Mouse (Mus musculus): ENCODE results near the gene Usp47.

DNA sequence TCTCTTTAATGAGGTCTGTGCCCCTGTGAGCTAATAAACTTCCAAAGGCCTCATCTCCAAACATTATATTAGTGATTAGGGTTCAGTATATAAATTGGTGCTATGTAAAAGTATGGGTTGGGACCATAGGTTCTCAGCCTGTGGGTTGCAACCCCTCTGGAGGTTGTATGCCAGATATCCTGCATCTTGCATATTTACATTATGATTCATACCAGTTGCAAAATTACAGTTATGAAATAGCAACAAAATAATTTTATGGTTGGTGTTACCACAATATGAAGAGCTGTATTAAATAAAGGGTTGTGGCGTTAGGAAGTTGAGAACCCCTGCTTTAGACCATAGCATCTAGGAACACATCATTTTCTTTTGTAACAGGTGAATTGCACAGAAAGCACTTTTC lies 7.3 kb downstream of the Usp47 start:
- TF ChIP-seq POLR2AphosphoS5 (IDR thresholded peaks at IDR 0.05; ENCODE audit: borderline replicate concordance, low read depth, low read length) (no peak), POLR2AphosphoS2 (IDR thresholded peaks at IDR 0.05; ENCODE audit: low read length) (no peak), CHD2 (IDR thresholded peaks at IDR 0.05; ENCODE audit: low read length) (no peak), MEF2A (IDR thresholded peaks at IDR 0.05; ENCODE audit: extremely low read depth, insufficient replicate concordance, low read depth, low read length, poor library complexity, severe bottlenecking) (no peak), USF1 (IDR thresholded peaks at IDR 0.05; ENCODE audit: low read depth, low read length) (no peak), TCF12 (IDR thresholded peaks at IDR 0.05; ENCODE audit: low read depth, low read length) (no peak), EP300 (IDR thresholded peaks at IDR 0.05; ENCODE audit: low read depth in 1 of 2, low read length in 2 of 2) (no peak), POLR2A (IDR thresholded peaks at IDR 0.05; ENCODE audit: control insufficient read depth in 1 of 2, insufficient read depth in 1 of 2, low read depth in 1 of 2, low read length in 2 of 2, poor library complexity in 1 of 2) (no peak), ZMIZ1 (IDR thresholded peaks at IDR 0.05; ENCODE audit: low read depth, low read length) (no peak), ZKSCAN1 (IDR thresholded peaks at IDR 0.05; ENCODE audit: low read depth, low read length) (no peak), CTCF (IDR thresholded peaks at IDR 0.05 in 2 of 3, conservative IDR thresholded peaks at IDR 0.05 in 1 of 3; ENCODE audit: control insufficient read depth in 1 of 3, insufficient read depth in 1 of 3, low read depth in 2 of 3, low read length in 3 of 3, poor library complexity in 1 of 3, severe bottlenecking in 1 of 3) (no peak)

Data from MEL (cell line).